Mouse (Mus musculus) ovary, postnatal 36 days (tissue): ENCODE measurements around the gene Cep95.
A peak's percentile ranks its signal among the peaks of the same experiment; 100 is the strongest.
"Not testable (repeated sequence)": the region's sequence is repeated elsewhere in the genome, so short reads cannot be mapped to it uniquely, and the experiment has no call there.

Experiments used
- DNase-seq: peaks from one replicate; pipeline ENCODE4 v3.0.0; 2022; ENCODE audit warnings: low spot score, mixed read lengths

Cep95 gene

DNA sequence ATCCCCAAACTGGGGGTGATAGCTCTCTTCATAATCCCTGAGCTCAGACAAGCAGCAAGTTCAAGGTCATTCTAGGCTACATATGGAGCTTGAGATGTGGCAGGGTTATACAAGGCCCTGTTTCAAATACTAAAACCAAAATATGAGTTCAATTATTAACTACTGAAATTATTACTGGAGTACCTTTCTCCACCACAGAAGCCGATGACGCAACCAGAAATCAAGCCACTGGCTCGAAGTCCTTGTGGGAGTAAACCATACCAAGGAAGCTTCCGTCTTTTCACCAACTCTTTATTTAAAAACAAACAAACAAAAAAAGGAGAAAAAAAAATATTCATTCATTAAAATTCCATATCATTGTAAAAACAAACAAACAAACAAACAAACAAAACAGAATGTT lies 12.1 kb upstream of the Cep95 start:
- no peak for DNase-seq

DNA sequence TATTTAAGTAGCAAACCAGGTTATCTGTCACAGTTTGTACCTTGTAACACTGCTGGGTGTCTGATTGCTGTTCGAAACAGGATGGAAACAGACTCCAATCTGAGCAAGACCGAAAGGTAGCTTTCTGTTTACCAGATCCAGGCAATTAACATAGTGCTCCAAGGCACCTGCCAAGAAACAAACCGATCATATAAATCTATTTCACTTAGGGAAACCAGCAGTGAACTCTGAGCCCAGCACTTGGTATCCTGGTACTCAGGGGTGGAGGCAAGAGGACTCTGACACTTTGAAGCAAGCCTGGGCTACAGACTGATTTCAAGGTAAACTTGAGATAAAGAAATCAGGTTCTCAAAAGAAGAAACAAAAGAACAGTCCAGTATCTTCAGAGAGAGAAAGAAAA lies 11.7 kb upstream of the Cep95 start:
- DNase-seq, result no peak

DNA sequence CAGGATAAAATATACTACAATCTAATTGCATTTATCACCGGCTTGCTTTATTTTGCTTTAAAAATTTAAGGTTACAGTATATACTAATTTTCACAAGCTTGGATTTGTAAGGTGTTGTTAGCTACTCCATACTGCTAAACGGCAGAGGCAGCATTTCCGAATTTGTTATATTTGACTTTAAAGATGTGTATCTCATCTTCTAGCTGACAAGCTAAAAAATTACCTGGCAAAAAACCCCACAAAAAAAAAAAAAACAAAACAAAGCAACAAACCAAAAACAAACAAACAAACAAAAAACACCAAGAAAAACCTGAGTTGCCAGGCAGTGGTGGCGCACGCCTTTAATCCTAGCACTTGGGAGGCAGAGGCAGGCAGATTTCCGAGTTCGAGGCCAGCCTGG lies 10.9 kb upstream of the Cep95 start:
- DNase-seq, result no peak

DNA sequence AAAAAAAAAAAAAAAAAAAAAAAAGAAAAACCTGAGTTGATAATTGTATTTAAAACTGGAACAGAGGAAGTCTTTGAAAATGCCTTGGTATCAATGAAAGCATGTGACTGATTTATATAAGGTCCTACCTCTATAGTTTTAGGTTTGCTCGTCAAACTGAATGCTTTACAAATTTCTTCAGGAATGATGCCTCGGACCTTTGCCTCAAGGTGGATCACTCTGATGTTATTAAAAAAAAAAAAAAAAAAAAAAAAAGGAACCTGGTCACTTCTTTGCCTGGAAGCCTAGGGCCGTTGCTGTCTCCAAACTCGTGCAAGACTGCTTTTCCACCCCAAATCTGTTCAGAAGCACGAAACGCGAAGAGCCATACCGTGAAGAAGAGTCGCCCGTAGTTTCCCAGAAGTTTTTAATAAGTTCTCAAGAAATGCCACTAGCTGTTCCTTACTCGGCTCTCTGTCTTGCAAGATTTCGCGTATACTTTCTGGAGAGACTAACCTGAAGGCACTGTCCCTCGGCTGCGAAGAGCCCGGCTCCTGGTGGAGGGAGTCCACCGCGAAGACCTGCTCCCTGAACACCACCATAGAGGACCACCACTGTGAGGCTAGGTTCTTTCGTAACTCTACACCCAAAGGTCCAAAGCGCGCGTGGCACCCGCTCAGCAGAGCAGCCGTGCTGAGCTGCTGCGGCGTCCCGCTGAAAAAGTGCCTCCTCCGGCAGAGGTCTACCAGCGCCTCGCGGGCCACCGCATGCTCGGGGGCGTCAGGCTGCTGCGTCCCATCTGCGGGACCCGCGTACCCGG lies 10.3 kb upstream of the Cep95 start:
- no peak for DNase-seq

DNA sequence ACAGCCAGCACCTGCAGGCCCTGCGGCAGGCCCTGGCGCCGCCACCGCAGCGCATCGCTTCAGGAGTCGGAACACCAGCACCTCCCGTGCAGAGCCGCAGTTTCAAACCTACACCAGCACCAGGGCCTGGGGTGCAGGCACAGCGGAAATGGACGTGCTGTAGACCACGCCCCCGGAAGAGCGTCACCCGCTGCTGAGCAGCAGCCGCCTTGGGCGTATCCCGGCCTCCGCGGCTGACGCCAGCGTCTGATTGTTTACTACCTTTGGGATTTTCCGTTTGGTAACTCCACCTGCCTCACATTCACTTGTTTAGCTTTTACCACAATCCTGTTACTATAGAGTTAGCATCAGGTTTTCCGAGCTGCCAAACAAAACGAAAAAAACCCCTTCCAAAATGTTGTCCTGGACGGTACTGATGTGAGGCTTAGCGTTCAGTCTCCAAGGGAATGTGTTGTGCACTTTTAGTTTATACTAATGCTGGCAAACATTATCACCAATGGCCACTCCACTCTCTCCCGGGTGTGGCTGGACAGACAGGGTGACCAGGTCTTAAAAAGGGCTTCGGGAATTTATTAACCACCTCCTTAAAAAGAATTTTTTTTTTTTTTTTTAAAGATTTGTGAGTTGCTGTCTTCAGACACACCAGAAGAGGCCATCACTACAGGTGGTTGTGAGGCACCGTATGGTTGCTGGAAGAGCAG lies 9.5 kb upstream of the Cep95 start, which contains the start of gene Polg2:
Polg2 (minus strand) TSS at position 150 of the 701 bp plus-strand sequence.
- peak; percentile 89 for DNase-seq

DNA sequence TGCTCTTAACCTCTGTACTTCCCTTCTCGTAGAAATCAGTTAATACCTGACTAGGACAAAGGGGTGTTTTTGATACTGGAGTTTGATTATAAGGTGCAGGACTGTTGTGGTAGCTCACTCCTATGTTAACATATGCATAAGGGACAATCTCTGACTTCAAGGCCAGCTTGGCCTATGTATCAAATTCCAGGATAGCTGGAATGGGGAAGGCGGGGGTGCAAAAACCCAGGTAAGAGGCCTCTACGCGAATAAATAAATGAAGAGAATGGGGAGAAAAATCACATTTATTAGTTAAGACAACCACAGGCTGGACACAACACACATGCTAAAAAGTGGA lies 9.0 kb upstream of the Cep95 start:
- no peak for DNase-seq

DNA sequence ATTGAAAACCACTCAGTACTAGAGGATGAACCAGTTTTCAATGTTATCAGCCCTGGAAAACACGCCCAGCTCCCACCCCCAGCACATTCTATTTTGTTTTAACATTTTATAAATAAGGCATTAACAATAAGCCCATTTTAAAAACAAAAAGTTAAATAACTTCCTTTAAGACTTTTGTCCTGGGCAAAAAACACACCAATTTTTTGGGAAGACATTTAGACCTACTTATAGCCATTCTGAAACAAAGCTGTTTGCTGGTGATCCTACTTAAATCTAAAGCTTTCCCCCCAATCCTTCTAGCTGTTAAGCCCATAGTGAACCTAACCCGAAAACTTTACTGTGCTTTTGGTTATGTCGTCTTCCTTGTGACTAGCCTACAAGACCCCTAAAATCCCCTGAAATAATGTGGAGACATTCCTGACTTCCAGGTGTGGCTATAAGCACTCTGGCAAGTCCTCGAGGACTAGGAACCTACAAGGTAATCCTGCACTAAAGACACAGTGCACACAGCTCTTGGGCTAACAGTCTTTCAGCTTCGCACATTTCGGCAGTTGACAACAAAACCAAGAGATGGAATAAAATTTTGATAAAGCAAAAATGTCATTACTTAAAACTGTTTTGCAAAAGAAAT lies 8.3 kb upstream of the Cep95 start:
- no peak for DNase-seq

DNA sequence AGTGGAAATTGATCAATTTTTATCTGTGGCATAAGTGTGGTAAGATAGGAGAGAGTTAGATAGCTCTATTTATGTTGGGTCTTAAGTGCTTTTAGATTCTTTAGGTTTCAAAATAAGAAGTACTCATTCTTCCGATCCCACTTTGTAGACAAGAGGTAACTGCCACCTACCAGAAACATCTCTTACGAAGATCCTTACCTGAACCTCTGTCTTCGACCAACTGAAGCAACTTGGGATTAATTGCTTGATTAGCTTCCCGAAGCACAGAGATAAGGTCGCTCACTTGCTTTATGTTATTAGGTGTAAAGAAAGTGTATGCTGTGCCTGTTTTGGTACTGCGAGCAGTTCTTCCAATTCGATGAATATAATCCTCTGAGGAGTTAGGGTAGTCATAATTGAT lies 6.8 kb upstream of the Cep95 start:
- not testable (repeated sequence) for DNase-seq

DNA sequence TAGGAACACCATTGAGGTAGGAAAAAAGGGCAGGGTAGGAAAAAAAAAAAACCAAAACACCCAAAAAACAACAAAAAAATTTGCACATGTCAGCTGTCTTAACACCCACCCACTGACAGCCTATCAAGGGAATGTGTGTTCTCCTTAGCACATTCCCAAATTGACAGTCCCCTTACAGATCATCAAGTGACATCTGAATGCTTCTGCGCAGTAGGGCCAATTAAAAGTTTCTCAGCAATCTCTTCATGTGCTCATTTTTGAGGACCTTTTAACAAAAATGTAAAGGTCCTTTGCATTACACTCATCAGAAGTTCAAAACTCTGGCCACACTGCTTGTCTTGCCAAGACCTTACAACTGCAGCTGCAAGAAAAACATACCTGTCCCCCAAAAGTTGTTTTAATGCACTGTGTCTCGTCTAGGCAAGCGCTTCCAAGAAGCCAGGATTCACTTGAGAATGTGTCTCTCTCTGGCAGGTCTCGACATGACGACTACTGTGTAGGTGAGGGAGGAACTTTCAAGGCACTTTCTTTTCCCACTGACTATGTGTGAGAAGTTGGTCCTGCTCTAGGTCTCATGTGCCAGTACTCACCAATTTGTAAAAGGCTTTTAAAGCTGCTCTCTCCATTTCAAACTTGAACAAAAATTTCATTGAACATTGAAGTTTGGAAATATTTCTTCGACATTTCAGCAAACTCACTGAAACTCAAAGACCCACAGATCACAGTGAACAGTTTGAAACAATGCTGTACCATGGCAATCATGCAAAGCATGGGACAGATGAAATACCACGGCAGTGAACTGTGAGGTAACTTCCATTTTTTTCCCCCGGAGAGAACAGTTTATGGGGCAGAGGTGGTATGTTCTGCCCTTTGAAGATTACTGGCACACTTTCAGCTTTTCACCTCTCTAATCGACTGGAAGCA lies 5.9 kb upstream of the Cep95 start:
- no peak for DNase-seq

DNA sequence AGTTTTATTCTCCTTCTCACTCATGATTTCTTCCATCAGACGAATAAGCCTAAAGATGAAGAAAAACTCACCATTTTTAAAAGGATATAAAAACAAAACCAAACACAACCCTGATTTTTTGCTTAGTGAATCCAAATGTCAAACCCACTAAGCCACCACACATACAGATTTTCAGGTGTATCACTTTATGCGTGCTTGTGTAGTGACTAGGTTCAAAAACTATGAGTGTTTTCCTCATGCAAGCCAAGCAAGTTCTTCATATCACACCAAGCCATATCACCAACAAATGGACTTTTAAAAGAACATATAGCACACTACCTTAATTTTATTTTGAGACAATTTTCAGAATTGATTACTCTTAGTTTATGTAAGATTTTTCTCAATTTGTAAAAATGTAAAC lies 4.6 kb upstream of the Cep95 start:
- DNase-seq, result no peak

DNA sequence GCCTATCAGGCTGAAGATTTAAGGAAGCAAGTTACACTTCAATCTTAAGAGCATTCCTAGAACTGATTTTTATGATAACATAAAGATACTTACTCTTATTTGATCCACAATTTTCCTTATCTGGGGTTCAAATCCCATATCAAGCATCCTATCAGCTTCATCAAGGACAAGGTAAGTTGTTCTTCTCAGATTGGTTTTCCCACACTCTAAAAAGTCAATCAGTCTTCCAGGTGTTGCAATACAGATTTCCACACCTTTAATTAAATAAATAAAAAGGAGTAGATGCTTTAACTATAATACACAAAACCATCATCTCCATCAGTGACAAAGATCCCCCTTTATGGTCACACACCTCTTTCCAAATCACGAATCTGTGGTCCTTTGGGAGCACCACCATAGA lies 4.0 kb upstream of the Cep95 start:
- DNase-seq, result no peak

DNA sequence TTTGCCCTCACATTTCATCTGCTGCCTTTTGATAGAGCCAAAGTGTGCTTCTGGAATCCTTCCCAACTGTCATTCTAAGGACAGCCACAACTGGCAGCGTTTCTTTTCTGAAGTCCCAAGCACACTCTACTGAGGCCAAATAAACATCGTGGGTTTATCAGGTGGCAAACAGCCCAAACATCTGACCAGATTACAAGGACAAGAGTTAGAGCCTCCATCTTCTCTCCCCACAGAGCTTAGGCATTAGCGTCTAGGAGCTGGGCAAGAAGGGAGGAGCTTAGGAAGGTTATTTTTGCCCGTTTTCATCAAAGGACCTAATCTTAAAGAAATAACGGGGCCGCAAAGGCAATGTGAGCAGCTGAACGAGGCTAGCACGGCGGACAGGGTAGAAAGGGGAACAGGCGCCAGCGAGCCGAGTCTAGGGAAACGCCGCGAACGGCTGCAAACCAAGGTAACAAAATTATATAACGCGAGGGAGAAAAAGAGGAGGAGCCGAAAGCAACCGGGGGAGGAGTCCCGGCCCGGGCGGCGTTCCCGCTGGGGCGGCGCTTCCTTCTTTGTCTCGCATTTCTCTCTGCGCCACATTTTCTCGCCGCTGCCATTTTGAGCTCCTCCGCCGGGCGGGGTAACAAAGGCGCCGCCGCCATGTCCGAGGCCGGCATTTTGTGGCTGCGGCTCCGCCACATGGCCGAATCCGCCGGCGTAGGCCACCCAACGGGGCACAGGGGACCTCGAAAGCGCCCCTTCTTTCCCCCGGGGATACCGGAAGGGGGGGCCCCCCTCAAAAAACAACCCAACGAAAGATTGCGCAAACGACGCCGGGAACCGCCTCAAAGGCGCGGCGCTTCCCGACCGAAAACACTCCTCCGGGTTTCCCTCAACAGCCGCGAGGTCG lies 1.7 kb upstream of the Cep95 start:
- peak; percentile 91 for DNase-seq

DNA sequence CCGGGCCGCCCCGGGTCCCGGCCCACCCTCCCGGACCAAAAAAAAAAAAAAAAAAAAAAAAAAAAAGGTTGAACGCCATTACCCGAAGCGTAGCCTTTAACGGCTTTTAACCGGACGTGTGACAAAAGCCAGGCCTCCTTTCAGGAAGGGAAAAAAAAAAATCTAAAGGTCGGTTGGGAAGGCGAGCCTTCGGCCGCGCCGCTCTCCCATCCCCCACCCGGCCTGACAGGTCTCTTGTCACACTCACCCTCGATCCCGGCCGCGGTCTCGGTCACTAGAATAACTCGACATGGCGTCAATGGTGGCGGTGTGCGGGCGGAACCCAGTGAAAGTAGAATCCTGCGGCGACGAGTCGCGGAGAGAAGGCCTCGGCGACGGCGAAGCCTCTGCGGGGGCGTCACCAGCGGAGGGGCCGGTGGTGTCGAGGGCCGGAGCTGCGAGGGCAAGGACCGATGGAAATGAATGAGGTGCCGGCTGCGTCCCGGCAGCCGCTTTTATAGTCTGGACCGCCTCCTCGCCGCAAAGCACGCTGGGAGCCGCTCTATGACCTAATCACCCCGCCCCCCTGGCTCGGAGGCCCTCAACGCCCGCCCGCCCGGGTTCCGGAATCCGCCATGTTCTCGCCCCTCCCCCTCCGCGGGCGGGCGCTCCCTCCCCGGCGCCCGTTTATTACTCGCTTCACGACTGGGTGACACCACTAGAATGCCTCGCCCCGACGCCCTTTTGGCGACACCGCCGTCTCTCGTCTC lies 852 bp upstream of the Cep95 start:
- peak; percentile 99 for DNase-seq

DNA sequence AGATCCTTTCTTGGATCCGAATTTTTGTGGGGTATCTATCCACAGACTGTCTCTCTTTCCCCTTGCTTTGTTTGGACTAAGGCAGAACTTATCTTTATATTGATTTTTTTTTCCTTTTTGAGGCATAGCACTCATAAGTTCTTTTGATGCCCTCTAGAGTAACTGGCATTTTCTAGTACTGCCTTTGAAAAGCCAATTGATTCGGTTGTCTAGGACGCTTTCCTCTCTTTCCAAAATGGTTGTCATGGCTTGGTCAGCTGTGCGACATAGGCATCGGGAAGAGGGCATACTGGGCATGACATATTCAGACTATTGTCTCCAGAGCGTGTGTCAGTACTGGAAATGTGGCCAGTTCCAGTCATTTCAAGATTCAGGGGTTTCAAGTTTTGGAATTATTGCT lies 597 bp downstream of the Cep95 start:
- DNase-seq, result no peak

DNA sequence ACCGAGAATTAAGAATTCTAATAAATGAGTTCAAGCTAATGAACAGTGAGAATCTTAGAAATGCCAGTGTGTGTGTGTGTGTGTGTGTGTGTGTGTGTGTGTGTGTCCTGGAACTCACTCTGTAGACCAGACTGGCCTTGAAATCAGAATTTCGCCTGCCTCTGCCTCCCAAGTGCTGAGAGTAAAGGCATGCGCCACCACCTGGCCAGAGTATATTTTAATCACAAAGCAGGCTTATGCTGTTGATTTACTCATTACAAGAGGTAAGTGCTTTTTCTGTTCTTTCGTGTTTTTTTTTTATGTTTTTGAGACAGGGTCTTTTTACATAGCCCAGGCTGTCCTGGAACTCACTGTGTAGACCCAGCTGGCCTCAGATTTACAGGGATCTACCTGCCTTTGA lies 4.8 kb downstream of the Cep95 start:
- DNase-seq, result no peak

DNA sequence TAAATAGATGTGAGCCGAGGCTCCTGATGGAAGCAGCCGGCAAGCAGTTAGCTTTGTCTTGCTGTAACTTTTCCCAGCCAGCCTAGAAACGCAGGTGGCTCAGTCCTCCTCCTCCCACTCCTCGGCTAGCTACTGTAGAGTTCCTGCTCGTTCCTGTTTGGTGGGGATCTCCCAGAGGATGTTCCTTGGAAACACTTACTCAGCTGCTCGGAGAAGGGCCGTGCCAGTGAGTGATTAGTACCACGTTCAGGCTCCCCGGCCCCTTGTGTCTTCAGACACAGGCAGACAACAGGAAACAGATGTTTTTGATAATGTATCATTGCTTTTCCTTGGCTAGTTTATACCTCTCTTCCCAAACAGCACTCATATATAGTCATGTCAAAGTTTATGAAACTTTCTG lies 6.6 kb downstream of the Cep95 start:
- DNase-seq, result no peak

DNA sequence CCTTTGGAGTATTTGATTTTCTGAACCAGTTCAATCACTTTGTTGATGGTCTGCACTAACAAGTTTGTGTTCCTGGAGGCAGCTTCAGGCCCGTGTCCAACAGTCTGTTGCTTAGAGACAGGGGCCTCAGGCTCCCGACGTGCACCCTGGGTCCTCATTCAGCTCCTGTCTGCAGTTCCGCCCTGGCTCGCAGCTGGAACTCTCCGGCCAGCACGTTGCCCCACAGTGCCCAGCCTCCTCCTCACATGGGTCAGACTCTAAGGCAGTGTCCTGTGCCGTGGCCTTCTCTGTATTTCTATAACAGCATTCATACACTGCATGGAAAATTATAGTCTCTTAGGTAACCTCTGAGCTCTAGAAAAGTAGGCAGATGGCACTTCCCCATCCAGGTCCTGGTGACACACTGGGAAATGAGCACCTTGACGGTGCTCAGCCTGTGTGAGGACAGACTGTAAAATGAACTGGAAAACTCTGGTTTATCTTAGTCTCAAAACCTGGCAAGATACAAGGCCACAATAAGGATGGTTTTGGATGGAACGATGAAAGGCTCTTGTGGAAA lies 13.1 kb downstream of the Cep95 start:
- no peak for DNase-seq

DNA sequence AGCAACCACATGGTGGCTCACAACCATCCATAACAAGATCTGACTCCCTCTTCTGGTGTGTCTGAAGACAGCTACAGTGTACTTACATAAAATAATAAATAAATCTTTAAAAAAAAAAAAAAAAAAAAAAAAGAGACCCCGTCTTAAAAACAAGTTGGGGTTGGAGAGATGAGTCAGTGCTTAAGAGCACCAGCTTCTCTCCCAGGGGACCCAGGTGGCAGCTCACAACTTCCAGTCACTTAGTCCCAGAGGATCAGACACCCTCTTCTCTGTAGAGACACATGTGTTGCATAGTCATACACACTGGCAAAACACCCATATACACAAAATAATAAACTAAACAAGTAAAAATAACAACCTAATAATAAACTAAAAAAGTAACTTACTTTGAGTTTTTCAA lies 18.4 kb downstream of the Cep95 start:
- not testable (repeated sequence) for DNase-seq

DNA sequence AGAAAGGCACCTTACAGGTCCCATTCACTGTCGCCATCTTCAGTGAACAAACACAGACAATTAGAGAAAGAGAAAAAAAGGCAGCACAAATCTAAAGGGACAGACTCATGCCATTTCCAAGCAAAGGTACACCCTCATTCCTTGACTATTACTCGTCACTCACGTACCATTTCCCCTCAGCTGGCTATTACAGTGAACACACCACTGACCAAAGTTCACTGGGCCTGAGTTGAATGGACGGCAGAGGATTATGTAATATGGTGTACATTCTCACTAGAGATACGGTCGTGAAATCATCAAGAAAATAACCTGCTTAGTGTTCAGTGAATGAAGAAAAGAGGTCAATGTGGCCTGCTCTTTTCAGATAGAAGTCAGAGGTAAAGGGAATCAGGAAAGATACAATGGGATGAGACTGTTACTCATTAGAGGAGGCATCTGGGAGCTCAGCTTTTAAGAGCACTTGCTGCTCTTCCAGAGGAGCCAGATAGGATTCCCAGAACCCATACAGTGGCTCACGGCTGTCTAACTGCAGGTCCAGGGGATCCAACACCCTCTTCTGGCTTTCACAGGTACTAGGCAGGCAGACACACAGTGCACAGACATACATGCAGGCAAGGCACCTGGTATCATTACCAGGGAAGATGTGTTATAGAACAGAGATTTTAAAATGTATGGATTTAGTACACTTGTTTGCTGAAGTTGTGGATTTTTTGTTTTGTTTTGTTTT lies 23.5 kb downstream of the Cep95 start:
- no peak for DNase-seq
